In genomic region chr17:28951831-28952799, GRCm38 (mm10) we compare ENCODE assay signal across 7 mouse cellular contexts. TPM values are rescaled to one million over a fixed set of nuclear protein-coding genes. Genes with fewer than 3 reads are reported as not detected.
DNase-seq lines count a peak whose midpoint lies in the region; ATAC-seq lines count a peak whose summit lies in the region.

Gene Kctd20, plus strand, starts transcription at chr17:28951950.

- peak; percentile 95 for ATAC-seq in intestine, embryonic 15.5 days

- H3K9me3 ChIP-seq in intestine, embryonic 15.5 days: no peaks in the 10 kb centered on the region
- peaks cover 20% of the 10 kb centered on the region for H3K9me3 ChIP-seq in midbrain, embryonic 10.5 days (replicated peaks)

- peaks cover 14% of the 10 kb centered on the region for H3K4me1 ChIP-seq in intestine, embryonic 15.5 days (replicated peaks)
- H3K4me1 ChIP-seq in midbrain, embryonic 10.5 days: peaks cover 25% of the 10 kb centered on the region

- H3K36me3 ChIP-seq in intestine, embryonic 15.5 days: no peaks in the 10 kb centered on the region
- H3K36me3 ChIP-seq in midbrain, embryonic 10.5 days: peaks cover 27% of the 10 kb centered on the region

- no peaks in the 10 kb centered on the region for H3K27me3 ChIP-seq in intestine, embryonic 15.5 days (replicated peaks)
- no peaks in the 10 kb centered on the region for H3K27me3 ChIP-seq in midbrain, embryonic 10.5 days (ENCODE audit: low read depth, poor library complexity, severe bottlenecking)

- intact Hi-C loops in gastrocnemius, postnatal 36 days (cut with DNase I): no loop called here
- intact Hi-C loops in left cerebral cortex, postnatal 25 days (cut with DNase I): no loop called here

- H3K4me2 ChIP-seq in intestine, embryonic 15.5 days (replicated peaks): peak within 1 kb of the TSS; percentile 79

- H3K27ac ChIP-seq in intestine, embryonic 15.5 days: peak within 1 kb of the TSS; percentile 97
- H3K27ac ChIP-seq in midbrain, embryonic 10.5 days (replicated peaks): peak within 1 kb of the TSS; percentile 98

- peak within 1 kb of the TSS; percentile 73 for H3K4me3 ChIP-seq in intestine, embryonic 15.5 days (replicated peaks)
- peak within 1 kb of the TSS; percentile 63 for H3K4me3 ChIP-seq in midbrain, embryonic 10.5 days

- H3K9ac ChIP-seq in intestine, embryonic 15.5 days: peak within 1 kb of the TSS; percentile 92

- WGBS in intestine, embryonic 15.5 days: under 1% methylated on average over 72 of the region's 80 CpGs
- under 1% methylated on average over 80 of the region's 80 CpGs for WGBS in midbrain, embryonic 10.5 days

- DNase-seq in adrenal gland, adult 18-20 months (ENCODE audit: low spot score in 2 of 2): peak; percentile 96 to 98
- peak; percentile 96 for DNase-seq in embryo, embryonic 11 days
- DNase-seq in gastrocnemius, postnatal 36 days: peak; percentile 90 to 95
- peak; percentile 90 to 92 for DNase-seq in left cerebral cortex, postnatal 25 days (ENCODE audit: low spot score in 2 of 2)
- DNase-seq in midbrain, embryonic 10.5 days (ENCODE audit: low spot score): peak; percentile 94
- DNase-seq in right cerebral cortex, postnatal 4 days: peak; percentile 87

RNA-seq across cellular contexts. Expression of gene Kctd20, which starts in this region (rescaled TPM):
- total RNA-seq in adrenal gland, adult 18-20 months (2021): 10 to 100 TPM; 50.4 to 61.5 TPM
- total RNA-seq in gastrocnemius, postnatal 36 days (2021): 10 to 100 TPM; 32.2 to 36.7 TPM
- 64.9 and 68.9 TPM in 2 replicates for polyA plus RNA-seq in intestine, embryonic 15.5 days (2015; fragmentation: Nextera tagmentation; extraction: Ambion mirVana)
- total RNA-seq in left cerebral cortex, postnatal 25 days (2021): 10 to 100 TPM; 74.0 to 77.4 TPM
- polyA plus RNA-seq in midbrain, embryonic 10.5 days (2016; fragmentation: Nextera tagmentation; extraction: Ambion mirVana): 107 and 114 TPM in 2 replicates

Comparison
In these comparisons a context has a peak if more than half of its experiments do, and no peak if none do; other contexts are left out.
1. Peak in every context shown above with its lines: DNase-seq, ATAC-seq, H3K4me3 ChIP-seq and H3K27ac ChIP-seq.